Mouse (Mus musculus) liver, adult 2 months (tissue): Measurements from ENCODE around the gene Zfp831. TPM values are rescaled to one million over a fixed set of nuclear protein-coding genes. Genes with fewer than 3 reads are reported as not detected.

Experiments used
- DNase-seq: peaks from one replicate; pipeline ENCODE4 v3.0.0-alpha.2; 2011; ENCODE audit warnings: low read depth, low spot score; ENCODE audit errors: extremely low read depth
- H3K27ac ChIP-seq: fragments of 200-500 bp; replicated peaks from 2 replicates; pipeline ENCODE4 v1.5.1; 2012; ENCODE audit warnings: low read depth, mild to moderate bottlenecking, control low read depth, inconsistent platforms, low read length; ENCODE audit not compliant: insufficient read depth
- H3K27me3 ChIP-seq: fragments of 200-500 bp; 2 replicates; pipeline ENCODE4 v1.6.1; 2012; ENCODE audit warnings: mild to moderate bottlenecking, moderate library complexity, low read length, inconsistent platforms; ENCODE audit not compliant: control insufficient read depth, insufficient read depth
- H3K36me3 ChIP-seq: fragments of 200-500 bp; 2 replicates; pipeline ENCODE4 v1.6.1; 2012; ENCODE audit warnings: low read length, inconsistent platforms; ENCODE audit not compliant: control insufficient read depth, insufficient read depth
- H3K4me1 ChIP-seq: fragments of 200-500 bp; 2 replicates; pipeline ENCODE4 v1.6.1; 2011; ENCODE audit warnings: low read length; ENCODE audit not compliant: control insufficient read depth, insufficient read depth
- H3K4me3 ChIP-seq: fragments of 200-500 bp; 2 replicates; pipeline ENCODE4 v1.5.1; 2011; ENCODE audit warnings: low read depth, mild to moderate bottlenecking, control low read depth, low read length, moderate library complexity; ENCODE audit not compliant: insufficient read depth
- H3K79me2 ChIP-seq: fragments of 200-500 bp; 2 replicates; pipeline ENCODE4 v1.6.1; 2012; ENCODE audit warnings: inconsistent platforms, mild to moderate bottlenecking, low read length, moderate library complexity; ENCODE audit not compliant: control insufficient read depth, insufficient read depth
- H3K9ac ChIP-seq: fragments of 200-500 bp; 2 replicates; pipeline ENCODE4 v1.6.1; 2012; ENCODE audit warnings: low read depth, mild to moderate bottlenecking, control low read depth, inconsistent platforms, low read length
- CTCF ChIP-seq: fragments of 200-500 bp; IDR thresholded peaks from 2 replicates; pipeline ENCODE4 v1.5.1; 2011; ENCODE audit warnings: low read depth, low read length, control low read depth
- POLR2A ChIP-seq: fragments of 200-500 bp; IDR thresholded peaks from 2 replicates; pipeline ENCODE4 v1.6.1; 2011; ENCODE audit warnings: low read length, control low read depth; ENCODE audit not compliant: insufficient read depth; ENCODE audit errors: extremely low read depth
- WGBS: fragments of 180-500 bp; shearing (Covaris S2); methylation state at CpG from one replicate; pipeline ENCODE4 v1.1.7; 2018; 5-methylcytosine and 5-hydroxymethylcytosine counted together
- polyA plus RNA-seq: library from polyadenylated mRNA; depleted of rRNA; stranded (reverse); fragments of >200 nt; gene quantifications from 2 replicates; pipeline ENCODE4 v1.2.3, GENCODE M21; 2012; rRNA removed
- total RNA-seq: library from RNA; depleted of rRNA; stranded (reverse); fragments of >200 nt; gene quantifications from 2 replicates; pipeline ENCODE4 v1.2.3, GENCODE M21; 2014; rRNA removed

The Zfp831 gene
- total and polyA plus RNA-seq, 2 experiments, result 0.06 to 0.09 TPM

- Histone ChIP-seq H3K27me3 (no peaks in the 10 kb centered on the region), H3K36me3 (no peaks in the 10 kb centered on the region), H3K9ac (no peak overlapping the region), H3K4me1 (no peaks in the 10 kb centered on the region), H3K4me3 (no peak overlapping the region), H3K27ac (no peak overlapping the region), H3K79me2 (no peaks in the 10 kb centered on the region)
- no peak for DNase-seq
- TF ChIP-seq CTCF (no peak), POLR2A (no peak)
- 93% methylated on average over 1 of the region's 1 CpGs for WGBS
These were observed 109.9 kb downstream of the Zfp831 start for GRCm38 (mm10) chr2:174753197-174753596.

- no peak overlapping the region for H3K27ac ChIP-seq
- no peaks in the 10 kb centered on the region for H3K4me1 ChIP-seq
- H3K9ac ChIP-seq, result no peak overlapping the region
- H3K4me3 ChIP-seq, result no peak overlapping the region
- H3K79me2 ChIP-seq, result no peaks in the 10 kb centered on the region
- WGBS, result 71% methylated on average over 1 of the region's 1 CpGs
- H3K36me3 ChIP-seq, result no peaks in the 10 kb centered on the region
- no peak for TF ChIP-seq CTCF
- DNase-seq, result no peak
- H3K27me3 ChIP-seq, result no peaks in the 10 kb centered on the region
These were observed 110.9 kb downstream of the Zfp831 start for GRCm38 (mm10) chr2:174754231-174754630.

GRCm38 (mm10) chr2:174759189-174759588 lies 115.9 kb downstream of the Zfp831 start:
- Histone ChIP-seq H3K4me1 (no peaks in the 10 kb centered on the region), H3K36me3 (no peaks in the 10 kb centered on the region), H3K27ac (no peak overlapping the region), H3K27me3 (0 out of 2 replicates have a peak, but pooled peaks cover 3% of the 10 kb centered on the region), H3K4me3 (no peak overlapping the region), H3K79me2 (no peaks in the 10 kb centered on the region), H3K9ac (no peak overlapping the region)
- TF ChIP-seq POLR2A, result no peak
- TF ChIP-seq CTCF, result no peak
- 10% methylated on average over 3 of the region's 4 CpGs for WGBS
- peak; percentile 58 for DNase-seq

Other genes starting within 250 kb of the Zfp831 start
- 17.3 and 19.4 TPM in 2 replicates for gene Nelfcd, start 227.7 kb upstream of the Zfp831 start, total RNA-seq
- gene Nelfcd, start 227.7 kb upstream of the Zfp831 start, polyA plus RNA-seq, result 35.1 and 40.6 TPM in 2 replicates
- gene Ctsz, start 204.5 kb upstream of the Zfp831 start, total RNA-seq, result 235 and 279 TPM in 2 replicates
- 308 and 389 TPM in 2 replicates for gene Ctsz, start 204.5 kb upstream of the Zfp831 start, polyA plus RNA-seq
- gene Tubb1, start 192.8 kb upstream of the Zfp831 start, total RNA-seq, result 0.18 and 0.40 TPM in 2 replicates
- gene Tubb1, start 192.8 kb upstream of the Zfp831 start, polyA plus RNA-seq, result 0.07 and 0.33 TPM in 2 replicates
- 469 and 519 TPM in 2 replicates for gene Atp5e, start 179.4 kb upstream of the Zfp831 start, total RNA-seq
- 502 and 633 TPM in 2 replicates for gene Atp5e, start 179.4 kb upstream of the Zfp831 start, polyA plus RNA-seq
- gene Prelid3b, start 170.5 kb upstream of the Zfp831 start, total RNA-seq, result 35.4 and 38.6 TPM in 2 replicates
- 24.5 and 30.7 TPM in 2 replicates for gene Prelid3b, start 170.5 kb upstream of the Zfp831 start, polyA plus RNA-seq
- 0.07 and 0.18 TPM in 2 replicates for gene Edn3, start 117.1 kb downstream of the Zfp831 start, total RNA-seq
- gene Edn3, start 117.1 kb downstream of the Zfp831 start, polyA plus RNA-seq, result not detected in 2 replicates